Mouse (Mus musculus) lung, adult 2 months (tissue): ENCODE results near the gene Tmem258.

Source experiments
- CTCF ChIP-seq: fragments of 200-500 bp; IDR thresholded peaks from 2 replicates; pipeline ENCODE4 v1.5.1; 2011; ENCODE audit warnings: mild to moderate bottlenecking, low read length, control low read depth; ENCODE audit not compliant: insufficient read depth
- POLR2A ChIP-seq: fragments of 200-500 bp; IDR thresholded peaks from 2 replicates; pipeline ENCODE4 v1.6.1; 2011; ENCODE audit warnings: low read depth, mild to moderate bottlenecking, control low read depth, low read length, borderline replicate concordance; ENCODE audit errors: extremely low read depth

DNA sequence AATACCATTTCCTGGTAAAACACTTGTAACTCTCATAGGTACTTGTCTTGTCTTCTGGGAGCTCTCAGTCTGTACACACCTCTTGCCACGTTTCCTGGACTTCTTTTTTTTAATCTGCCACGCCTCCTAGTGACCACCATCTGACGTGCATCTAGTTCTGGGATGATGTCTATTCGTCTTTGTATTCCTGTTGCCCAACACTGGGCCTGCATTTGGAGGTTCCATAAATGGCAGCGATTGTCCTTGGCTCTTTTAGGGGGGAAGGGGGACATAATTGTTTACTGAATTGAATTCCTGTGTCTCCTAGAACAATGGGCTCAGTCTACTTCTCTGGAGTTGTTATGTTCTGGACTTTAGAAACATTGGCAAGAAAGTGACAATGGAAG is 795 bp downstream of the Tmem258 start:
- TF ChIP-seq CTCF (no peak), POLR2A (no peak)
